ENCODE assay signal across 8 mouse cellular contexts in the genomic region with DNA sequence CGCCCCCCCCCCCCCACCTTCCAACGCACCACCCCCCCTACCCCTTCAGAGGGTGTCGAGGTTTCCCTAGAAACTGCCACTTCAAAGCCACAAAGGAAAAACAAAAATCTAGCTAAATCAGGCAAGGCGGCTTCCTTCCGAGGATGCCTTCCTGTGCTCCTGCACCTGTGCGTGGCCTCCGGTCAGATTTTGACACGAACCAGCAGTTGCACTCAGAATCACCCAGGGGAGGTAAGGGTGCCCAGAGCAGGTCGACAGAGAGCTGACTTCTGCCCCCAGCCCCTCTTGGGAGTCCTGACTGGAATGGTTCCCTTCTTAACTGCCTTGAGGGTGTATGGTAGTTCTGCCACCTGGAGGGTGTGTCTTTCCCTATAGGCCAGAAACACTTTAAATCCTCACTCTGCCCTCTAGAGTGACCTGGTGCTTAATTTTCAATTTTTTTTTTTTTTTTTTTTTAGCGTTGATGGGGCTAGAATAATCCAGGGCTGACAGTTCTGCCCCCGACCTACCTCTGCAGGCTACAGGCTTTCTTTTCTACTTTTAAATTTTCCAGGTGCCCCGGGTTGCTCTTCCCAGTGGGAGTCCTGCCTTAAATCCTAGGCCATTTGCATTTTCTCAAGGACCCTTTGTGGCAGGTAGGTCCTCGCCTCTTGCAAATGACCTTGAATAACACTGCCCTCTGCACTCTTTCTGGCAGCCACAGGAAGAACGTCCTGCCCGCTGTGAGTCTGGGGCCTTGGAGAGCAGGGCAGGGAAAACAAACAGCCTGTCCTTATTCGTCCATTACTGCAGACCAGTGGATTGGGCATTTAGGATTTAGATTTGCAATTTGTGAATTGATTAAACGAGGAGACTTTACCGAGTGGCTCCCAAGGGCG.
DNase-seq lines count a peak whose midpoint lies in the region; ATAC-seq and TF ChIP-seq lines count a peak whose summit lies in the region.

No protein-coding gene starts in this region.

- H3K27ac ChIP-seq in heart, embryonic 10.5 days, result peak overlapping the region; percentile 85
- H3K27ac ChIP-seq in hindbrain, postnatal 0 days, result peak overlapping the region; percentile 58; the same call in 1 of the 2 replicates
- peak overlapping the region; percentile 81 for H3K27ac ChIP-seq in midbrain, embryonic 10.5 days (replicated peaks)

- peaks cover 29% of the 10 kb centered on the region for H3K27me3 ChIP-seq in heart, embryonic 10.5 days (ENCODE audit: insufficient read depth, poor library complexity, severe bottlenecking)
- H3K27me3 ChIP-seq in hindbrain, postnatal 0 days (ENCODE audit: insufficient read depth, low read length), result no peaks in the 10 kb centered on the region
- peaks cover 48% of the 10 kb centered on the region for H3K27me3 ChIP-seq in midbrain, embryonic 10.5 days (ENCODE audit: low read depth, poor library complexity, severe bottlenecking)

- no peak for TF ChIP-seq POLR2A in brain, embryonic 14.5 days (IDR thresholded peaks at IDR 0.05; ENCODE audit: borderline replicate concordance, extremely low read depth, insufficient read depth, insufficient read length, poor library complexity, severe bottlenecking)

- peaks cover 39% of the 10 kb centered on the region for H3K4me1 ChIP-seq in heart, embryonic 10.5 days
- 0 out of 2 replicates have a peak, but pooled peaks cover 5% of the 10 kb centered on the region for H3K4me1 ChIP-seq in hindbrain, postnatal 0 days (ENCODE audit: insufficient read depth, low read length)
- peaks cover 37% of the 10 kb centered on the region for H3K4me1 ChIP-seq in midbrain, embryonic 10.5 days

- no peak overlapping the region for H3K9ac ChIP-seq in hindbrain, postnatal 0 days (replicated peaks; ENCODE audit: low read length)

- H3K36me3 ChIP-seq in heart, embryonic 10.5 days, result no peaks in the 10 kb centered on the region
- H3K36me3 ChIP-seq in hindbrain, postnatal 0 days (ENCODE audit: insufficient read depth, low read length), result no peaks in the 10 kb centered on the region
- H3K36me3 ChIP-seq in midbrain, embryonic 10.5 days, result no peaks in the 10 kb centered on the region

- DNase-seq in heart, embryonic 10.5 days (ENCODE audit: low spot score), result no peak
- no peak for DNase-seq in heart, postnatal 25 days (ENCODE audit: low spot score)
- DNase-seq in brain, embryonic 14.5 days (ENCODE audit: low read depth), result peak; percentile 53
- DNase-seq in hindbrain, postnatal 0 days (ENCODE audit: low spot score), result peak; percentile 49
- DNase-seq in midbrain, embryonic 10.5 days (ENCODE audit: low spot score), result peak; percentile 44
- DNase-seq in urinary bladder, postnatal 10 days (ENCODE audit: low spot score), result no peak
- no peak for DNase-seq in gastrocnemius, adult 8-10 months (ENCODE audit: low spot score in 2 of 2)
- no peak for DNase-seq in gastrocnemius, adult 18-20 months (ENCODE audit: low spot score)

- H3K4me2 ChIP-seq in hindbrain, postnatal 0 days (ENCODE audit: low read depth, low read length), result peak overlapping the region; percentile 62

- intact Hi-C loops in heart, postnatal 25 days (cut with DNase I), result loop anchor here (2.0 to 10.0 kb wide), 3 partner anchors 53 to 444 kb away; a partner anchor contains a TSS

- ATAC-seq in hindbrain, postnatal 0 days, result peak; percentile 9; the same call in 1 of the 2 replicates

- 4% methylated on average over 19 of the region's 19 CpGs for WGBS in heart, embryonic 10.5 days
- WGBS in hindbrain, postnatal 0 days, result 19% methylated on average over 17 of the region's 19 CpGs
- 8% methylated on average over 19 of the region's 19 CpGs for WGBS in midbrain, embryonic 10.5 days

- TF ChIP-seq CTCF in brain, embryonic 14.5 days (IDR thresholded peaks at IDR 0.05; ENCODE audit: borderline replicate concordance, extremely low read depth, insufficient read depth, insufficient read length), result no peak
- no peak for TF ChIP-seq CTCF in hindbrain, postnatal 0 days (IDR thresholded peaks at IDR 0.05; ENCODE audit: low read depth)

- H3K9me3 ChIP-seq in heart, embryonic 10.5 days, result no peaks in the 10 kb centered on the region
- no peaks in the 10 kb centered on the region for H3K9me3 ChIP-seq in hindbrain, postnatal 0 days (ENCODE audit: low read length)
- H3K9me3 ChIP-seq in midbrain, embryonic 10.5 days (replicated peaks), result no peaks in the 10 kb centered on the region

- H3K4me3 ChIP-seq in heart, embryonic 10.5 days, result peak overlapping the region; percentile 49
- peak overlapping the region; percentile 25 for H3K4me3 ChIP-seq in hindbrain, postnatal 0 days (ENCODE audit: low read length)
- peak overlapping the region; percentile 52 for H3K4me3 ChIP-seq in midbrain, embryonic 10.5 days

Comparison
In these comparisons a context has a peak if more than half of its experiments do, and no peak if none do; other contexts are left out.
1. DNase-seq: peak in brain, embryonic 14.5 days (single experiment), hindbrain, postnatal 0 days (single experiment) and midbrain, embryonic 10.5 days (single experiment); none in heart, embryonic 10.5 days (single experiment), heart, postnatal 25 days (single experiment), urinary bladder, postnatal 10 days (single experiment), gastrocnemius, adult 8-10 months (0 of 2) and gastrocnemius, adult 18-20 months (single experiment).
2. Peak in every context shown above with its lines, with median percentiles within 50 percentile points of each other: H3K27ac ChIP-seq and H3K4me3 ChIP-seq.